Mouse (Mus musculus): Measurements from ENCODE around the gene 2310022A10Rik. TPM values are rescaled to one million over a fixed set of nuclear protein-coding genes. Genes with fewer than 3 reads are reported as not detected.
A peak's percentile ranks its signal among the peaks of the same experiment; 100 is the strongest.

Gene 2310022A10Rik
- polyA plus RNA-seq, 1 experiment from 2014 or later, result 40.2 TPM

DNA sequence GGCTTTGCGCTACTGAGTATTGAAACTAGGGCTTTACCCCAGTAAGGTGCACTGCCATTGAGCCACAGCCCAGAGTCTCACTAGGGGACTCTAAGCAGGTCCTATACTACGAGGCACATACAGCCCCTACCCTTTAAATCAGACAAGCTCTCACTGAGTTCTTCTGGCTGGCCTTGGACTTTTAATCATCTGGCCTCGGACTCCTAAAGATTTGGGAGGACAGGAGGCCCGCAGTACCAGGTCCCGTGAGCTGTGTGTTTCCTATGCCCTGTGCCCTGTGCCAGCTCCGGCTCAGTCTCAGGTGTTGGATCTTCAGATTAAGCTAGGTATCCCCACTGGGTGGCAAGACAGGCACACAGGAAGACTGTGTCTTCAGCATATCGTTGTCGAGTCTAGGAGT is 15.0 kb upstream of the 2310022A10Rik start:
- H3K4me3 ChIP-seq (replicated peaks; ENCODE audit: low read length), result no peak overlapping the region
- no peak overlapping the region for H3K9ac ChIP-seq (replicated peaks; ENCODE audit: low read depth, low read length)
- no peaks in the 10 kb centered on the region for H3K27me3 ChIP-seq (replicated peaks; ENCODE audit: control insufficient read depth, insufficient read depth, low read length)
- peaks cover 12% of the 10 kb centered on the region for H3K4me1 ChIP-seq (replicated peaks; ENCODE audit: control insufficient read depth, insufficient read depth, low read length)
- whole genome bisulfite sequencing, result 93% methylated on average over 8 of the region's 8 CpGs
- no peak overlapping the region for H3K4me2 ChIP-seq (ENCODE audit: low read length)
- no peak for ATAC-seq
- H3K36me3 ChIP-seq (ENCODE audit: control insufficient read depth, insufficient read depth), result peaks cover 12% of the 10 kb centered on the region
- H3K9me3 ChIP-seq (ENCODE audit: control insufficient read depth, low read length), result no peaks in the 10 kb centered on the region
- no peak overlapping the region for H3K27ac ChIP-seq (ENCODE audit: low read length)

- ATAC-seq, result no peak
- WGBS, result 96% methylated on average over 2 of the region's 2 CpGs
- Histone ChIP-seq H3K4me2 (ENCODE audit: low read length) (no peak overlapping the region), H3K9ac (replicated peaks; ENCODE audit: low read depth, low read length) (no peak overlapping the region), H3K9me3 (ENCODE audit: control insufficient read depth, low read length) (no peaks in the 10 kb centered on the region), H3K36me3 (ENCODE audit: control insufficient read depth, insufficient read depth) (peaks cover 9% of the 10 kb centered on the region), H3K4me3 (replicated peaks; ENCODE audit: low read length) (no peak overlapping the region), H3K27me3 (replicated peaks; ENCODE audit: control insufficient read depth, insufficient read depth, low read length) (no peaks in the 10 kb centered on the region), H3K27ac (ENCODE audit: low read length) (no peak overlapping the region), H3K4me1 (replicated peaks; ENCODE audit: control insufficient read depth, insufficient read depth, low read length) (peaks cover 14% of the 10 kb centered on the region)
These were observed 14.2 kb upstream of the 2310022A10Rik start for GRCm38 (mm10) chr7:27538797-27539196.

GRCm38 (mm10) chr7:27540521-27540920 is 12.5 kb upstream of the 2310022A10Rik start:
- H3K27me3 ChIP-seq (replicated peaks; ENCODE audit: control insufficient read depth, insufficient read depth, low read length), result no peaks in the 10 kb centered on the region
- no peak overlapping the region for H3K27ac ChIP-seq (ENCODE audit: low read length)
- H3K36me3 ChIP-seq (ENCODE audit: control insufficient read depth, insufficient read depth), result peaks cover 9% of the 10 kb centered on the region
- H3K4me3 ChIP-seq (replicated peaks; ENCODE audit: low read length), result no peak overlapping the region
- peaks cover 14% of the 10 kb centered on the region for H3K4me1 ChIP-seq (replicated peaks; ENCODE audit: control insufficient read depth, insufficient read depth, low read length)
- H3K9ac ChIP-seq (replicated peaks; ENCODE audit: low read depth, low read length), result no peak overlapping the region
- no peak overlapping the region for H3K4me2 ChIP-seq (ENCODE audit: low read length)
- no peaks in the 10 kb centered on the region for H3K9me3 ChIP-seq (ENCODE audit: control insufficient read depth, low read length)
- 72% methylated on average over 2 of the region's 2 CpGs for WGBS
- ATAC-seq, result no peak

- H3K9ac ChIP-seq (replicated peaks; ENCODE audit: low read depth, low read length), result no peak overlapping the region
These were observed 12.1 kb upstream of the 2310022A10Rik start for GRCm38 (mm10) chr7:27540935-27541334.

DNA sequence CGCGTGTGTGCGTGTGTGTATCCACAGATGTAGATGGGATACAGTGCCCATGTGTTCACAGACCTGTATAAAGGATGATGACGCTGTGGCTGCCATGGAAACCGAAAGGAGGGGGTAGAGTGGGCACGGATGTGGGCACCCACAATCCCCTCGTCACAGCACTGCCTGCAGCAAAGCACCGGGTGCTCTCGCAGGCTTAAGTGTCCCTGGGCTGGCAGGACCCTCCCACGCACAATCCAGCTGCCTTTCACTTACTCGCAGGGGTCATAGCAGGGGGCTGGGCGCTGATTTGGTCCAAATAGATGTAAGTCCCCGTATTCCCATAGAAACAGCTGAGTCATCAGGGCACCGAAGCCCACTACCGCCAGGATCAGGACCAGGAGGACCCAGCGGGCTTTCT is 11.6 kb upstream of the 2310022A10Rik start:
- Histone ChIP-seq H3K36me3 (ENCODE audit: control insufficient read depth, insufficient read depth) (peaks cover 7% of the 10 kb centered on the region), H3K9me3 (ENCODE audit: control insufficient read depth, low read length) (no peaks in the 10 kb centered on the region), H3K4me2 (ENCODE audit: low read length) (peak overlapping the region; percentile 74), H3K27ac (ENCODE audit: low read length) (no peak overlapping the region), H3K4me1 (replicated peaks; ENCODE audit: control insufficient read depth, insufficient read depth, low read length) (peaks cover 14% of the 10 kb centered on the region), H3K9ac (replicated peaks; ENCODE audit: low read depth, low read length) (peak overlapping the region; percentile 60), H3K4me3 (replicated peaks; ENCODE audit: low read length) (peak overlapping the region; percentile 56), H3K27me3 (replicated peaks; ENCODE audit: control insufficient read depth, insufficient read depth, low read length) (no peaks in the 10 kb centered on the region)
- WGBS, result 63% methylated on average over 16 of the region's 16 CpGs
- ATAC-seq, result peak; percentile 69

More at GRCm38 (mm10) chr7:27540935-27541334, 12.1 kb upstream of the 2310022A10Rik start:
- Histone ChIP-seq H3K27me3 (replicated peaks; ENCODE audit: control insufficient read depth, insufficient read depth, low read length) (no peaks in the 10 kb centered on the region), H3K4me1 (replicated peaks; ENCODE audit: control insufficient read depth, insufficient read depth, low read length) (peaks cover 14% of the 10 kb centered on the region), H3K36me3 (ENCODE audit: control insufficient read depth, insufficient read depth) (peaks cover 7% of the 10 kb centered on the region), H3K27ac (ENCODE audit: low read length) (no peak overlapping the region), H3K9me3 (ENCODE audit: control insufficient read depth, low read length) (no peaks in the 10 kb centered on the region), H3K4me2 (ENCODE audit: low read length) (no peak overlapping the region), H3K4me3 (replicated peaks; ENCODE audit: low read length) (no peak overlapping the region)
- 92% methylated on average over 6 of the region's 6 CpGs for WGBS
- ATAC-seq, result no peak

- peak overlapping the region; percentile 60 for H3K9ac ChIP-seq (replicated peaks; ENCODE audit: low read depth, low read length)
- H3K9me3 ChIP-seq (ENCODE audit: control insufficient read depth, low read length), result no peaks in the 10 kb centered on the region
- no peaks in the 10 kb centered on the region for H3K27me3 ChIP-seq (replicated peaks; ENCODE audit: control insufficient read depth, insufficient read depth, low read length)
- peaks cover 14% of the 10 kb centered on the region for H3K4me1 ChIP-seq (replicated peaks; ENCODE audit: control insufficient read depth, insufficient read depth, low read length)
- peak overlapping the region; percentile 56 for H3K4me3 ChIP-seq (replicated peaks; ENCODE audit: low read length)
- WGBS, result 64% methylated on average over 5 of the region's 5 CpGs
- H3K27ac ChIP-seq (ENCODE audit: low read length), result no peak overlapping the region
- peak overlapping the region; percentile 74 for H3K4me2 ChIP-seq (ENCODE audit: low read length)
- no peak for ATAC-seq
- H3K36me3 ChIP-seq (ENCODE audit: control insufficient read depth, insufficient read depth), result peaks cover 7% of the 10 kb centered on the region
These were observed 11.1 kb upstream of the 2310022A10Rik start for GRCm38 (mm10) chr7:27541922-27542321.

DNA sequence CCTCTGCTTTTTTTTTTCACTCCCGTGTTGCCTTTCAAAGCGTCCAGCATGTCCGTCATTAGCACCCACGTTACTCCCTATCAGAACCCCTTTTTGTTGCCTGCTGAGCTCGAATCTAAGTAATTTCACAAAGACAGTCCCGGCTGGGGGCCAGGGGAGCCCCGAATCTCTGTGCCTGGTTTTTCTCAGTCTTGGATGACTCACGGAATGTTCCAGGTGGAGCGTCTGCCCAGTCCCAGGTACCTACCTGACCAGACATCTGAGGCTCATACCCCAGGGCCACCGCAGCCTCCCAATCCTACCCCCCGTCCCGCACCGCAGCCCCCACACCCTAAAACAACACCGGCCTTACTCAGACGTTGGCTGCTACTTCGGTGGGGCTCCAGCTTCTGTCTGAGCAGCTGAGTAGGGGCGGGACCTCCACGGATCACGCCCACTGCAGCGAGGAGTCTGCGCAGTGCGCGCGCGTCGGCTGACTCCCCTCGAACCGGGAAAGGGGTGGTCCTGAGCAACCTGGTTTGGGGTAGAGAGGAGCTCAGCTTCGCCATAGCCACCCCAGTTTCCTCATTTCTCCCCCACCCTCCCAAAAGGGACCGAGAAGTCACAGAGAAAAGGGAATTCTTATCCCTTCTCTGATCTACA is 10.5 kb upstream of the 2310022A10Rik start:
- Histone ChIP-seq H3K4me1 (replicated peaks; ENCODE audit: control insufficient read depth, insufficient read depth, low read length) (peaks cover 14% of the 10 kb centered on the region), H3K4me3 (replicated peaks; ENCODE audit: low read length) (peak overlapping the region; percentile 56), H3K9me3 (ENCODE audit: control insufficient read depth, low read length) (no peaks in the 10 kb centered on the region), H3K27me3 (replicated peaks; ENCODE audit: control insufficient read depth, insufficient read depth, low read length) (no peaks in the 10 kb centered on the region), H3K36me3 (ENCODE audit: control insufficient read depth, insufficient read depth) (peaks cover 5% of the 10 kb centered on the region), H3K4me2 (ENCODE audit: low read length) (peak overlapping the region; percentile 74), H3K9ac (replicated peaks; ENCODE audit: low read depth, low read length) (peak overlapping the region; percentile 60), H3K27ac (ENCODE audit: low read length) (no peak overlapping the region)
- ATAC-seq, result peak; percentile 96
- 3% methylated on average over 30 of the region's 30 CpGs for WGBS

GRCm38 (mm10) chr7:27543065-27543464 is 10.0 kb upstream of the 2310022A10Rik start:
- peak overlapping the region; percentile 56 for H3K4me3 ChIP-seq (replicated peaks; ENCODE audit: low read length)
- H3K4me2 ChIP-seq (ENCODE audit: low read length), result peak overlapping the region; percentile 74
- no peaks in the 10 kb centered on the region for H3K9me3 ChIP-seq (ENCODE audit: control insufficient read depth, low read length)
- H3K9ac ChIP-seq (replicated peaks; ENCODE audit: low read depth, low read length), result peak overlapping the region; percentile 60
- no peaks in the 10 kb centered on the region for H3K27me3 ChIP-seq (replicated peaks; ENCODE audit: control insufficient read depth, insufficient read depth, low read length)
- ATAC-seq, result peak; percentile 8; the same call in 1 of the 2 replicates
- H3K36me3 ChIP-seq (ENCODE audit: control insufficient read depth, insufficient read depth), result peaks cover 5% of the 10 kb centered on the region; the same call in 1 of the 2 replicates
- H3K4me1 ChIP-seq (replicated peaks; ENCODE audit: control insufficient read depth, insufficient read depth, low read length), result peaks cover 14% of the 10 kb centered on the region
- 57% methylated on average over 6 of the region's 6 CpGs for WGBS
- H3K27ac ChIP-seq (ENCODE audit: low read length), result no peak overlapping the region

DNA sequence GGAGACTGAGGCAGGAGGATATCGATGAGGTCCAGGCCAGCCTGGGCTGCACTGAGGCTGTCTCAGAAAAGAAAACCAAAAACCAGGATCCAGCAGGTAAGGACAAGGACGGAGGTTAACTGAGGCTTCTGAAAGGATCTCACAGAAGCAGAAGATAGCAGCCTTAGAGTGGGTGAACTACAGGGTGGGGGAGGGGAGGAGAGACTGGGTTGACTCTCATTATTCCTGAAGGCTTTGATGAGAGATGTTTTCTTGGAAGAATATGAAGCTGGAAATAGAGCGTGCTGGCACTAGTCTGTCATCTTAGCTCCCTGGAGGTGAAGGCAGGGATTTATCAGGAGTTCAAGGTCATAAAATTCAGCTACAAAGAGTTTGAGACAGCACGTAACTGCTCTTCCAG is 9.2 kb upstream of the 2310022A10Rik start:
- no peak overlapping the region for H3K9ac ChIP-seq (replicated peaks; ENCODE audit: low read depth, low read length)
- peaks cover 14% of the 10 kb centered on the region for H3K4me1 ChIP-seq (replicated peaks; ENCODE audit: control insufficient read depth, insufficient read depth, low read length)
- H3K4me2 ChIP-seq (ENCODE audit: low read length), result no peak overlapping the region
- no peak for ATAC-seq
- H3K9me3 ChIP-seq (ENCODE audit: control insufficient read depth, low read length), result no peaks in the 10 kb centered on the region
- no peaks in the 10 kb centered on the region for H3K27me3 ChIP-seq (replicated peaks; ENCODE audit: control insufficient read depth, insufficient read depth, low read length)
- WGBS, result 90% methylated on average over 4 of the region's 4 CpGs
- H3K4me3 ChIP-seq (replicated peaks; ENCODE audit: low read length), result no peak overlapping the region
- H3K27ac ChIP-seq (ENCODE audit: low read length), result no peak overlapping the region
- peaks cover 5% of the 10 kb centered on the region; the same call in 1 of the 2 replicates for H3K36me3 ChIP-seq (ENCODE audit: control insufficient read depth, insufficient read depth)

Measured in forebrain, embryonic 16.5 days (tissue).